Mouse (Mus musculus) heart, postnatal 14 days (tissue): ENCODE results near the gene Slc22a30. TPM values are rescaled to one million over a fixed set of nuclear protein-coding genes. Genes with fewer than 3 reads are reported as not detected.
"Not testable (repeated sequence)": the region's sequence is repeated elsewhere in the genome, so short reads cannot be mapped to it uniquely, and the experiment has no call there.

Experiments used
- DNase-seq, 2 experiments: peaks; one replicate each; pipeline ENCODE4 v3.0.0; 2021 to 2022
- intact Hi-C: fragments of 180-260 bp; cut with DNase I; formaldehyde crosslinking; loops from one replicate; pipeline ENCODE4 v1.15.1; 2025
- long read RNA-seq, 2 experiments: library from polyadenylated mRNA; stranded (forward); transcript quantifications; one replicate each; pipeline ENCODE4 v2.0.0; 2021
- total RNA-seq, 2 experiments: library from RNA; stranded (reverse); gene quantifications; 2 replicates each; pipeline ENCODE4 v1.2.3; 2021

The Slc22a30 gene
- not detected for total RNA-seq
- long read RNA-seq, experiment 1, result 0 reads
- long read RNA-seq, experiment 2, result 0 reads

- intact Hi-C loops, DNase-seq: not testable (repeated sequence)
Observed at GRCm38 (mm10) chr19:8405011-8405410, at the start of gene Slc22a30. Gene Slc22a30 (minus strand): TSS chr19:8405111.

- intact Hi-C loops, result no loop called here
- no peak for DNase-seq
Observed at GRCm38 (mm10) chr19:8448321-8448720, 43.4 kb upstream of the Slc22a30 start.

DNA sequence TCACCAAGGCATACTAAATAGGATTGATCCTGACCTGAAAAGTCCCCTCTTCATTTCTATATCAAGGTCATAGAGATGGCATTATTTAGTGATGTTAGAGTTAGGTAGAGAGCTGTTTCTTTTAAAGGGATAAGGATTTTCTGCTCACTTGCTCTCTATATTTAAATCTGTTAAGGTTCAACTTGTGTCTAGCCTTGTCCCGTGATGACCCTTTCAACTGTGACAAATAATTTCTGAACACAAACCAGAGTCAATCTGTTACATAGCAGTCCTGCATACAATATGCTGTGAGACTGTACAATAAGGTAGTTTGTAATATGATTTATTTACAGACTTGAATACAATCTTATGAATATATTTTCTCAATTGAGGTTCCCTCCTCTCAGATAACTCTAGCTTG is 42.6 kb upstream of the Slc22a30 start:
- intact Hi-C loops, result no loop called here
- no peak for DNase-seq

GRCm38 (mm10) chr19:8431051-8431662 is 26.2 kb upstream of the Slc22a30 start:
- no peak for DNase-seq
- intact Hi-C loops, result no loop called here

DNA sequence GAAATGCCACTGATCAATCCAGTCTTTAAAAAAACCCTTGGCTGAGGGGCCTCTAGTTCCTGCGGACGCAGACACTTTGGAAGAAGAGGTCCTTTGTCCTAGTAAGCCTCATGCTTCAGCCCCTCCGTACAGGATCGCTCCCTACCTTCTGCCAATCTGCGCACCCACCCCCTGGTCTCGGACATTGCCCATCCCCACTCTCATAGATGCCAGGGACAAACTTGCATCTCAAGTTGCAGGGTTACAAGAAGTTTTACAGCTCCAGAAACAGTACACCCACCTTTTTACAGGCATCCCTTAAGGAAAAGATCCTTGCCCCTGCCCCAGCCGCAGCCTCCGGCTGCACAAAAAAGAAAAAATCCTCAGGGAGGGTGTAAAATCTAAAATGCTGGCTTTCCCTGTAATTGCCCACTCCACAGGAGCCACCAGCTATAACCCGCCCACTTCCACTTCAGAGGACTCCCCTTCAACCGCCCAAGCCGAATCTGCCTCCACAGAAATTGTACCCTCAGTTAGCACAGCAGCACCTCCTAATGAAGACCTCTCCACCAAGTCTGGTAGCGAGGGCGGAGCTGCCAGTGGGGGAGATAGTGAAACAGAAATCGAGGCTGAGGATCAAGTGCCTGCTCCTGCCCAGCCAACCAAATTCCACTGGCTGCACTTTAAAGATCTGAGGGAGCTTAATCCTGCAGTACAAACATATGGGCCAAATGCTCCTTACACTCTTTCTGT is 2.5 kb upstream of the Slc22a30 start:
- intact Hi-C loops, DNase-seq: not testable (repeated sequence)

Other genes starting within 250 kb of the Slc22a30 start
- gene Slc22a29, start 186.2 kb downstream of the Slc22a30 start, total RNA-seq, result not detected
- gene Slc22a8, start 186.1 kb upstream of the Slc22a30 start, total RNA-seq, result under 1 TPM; 0.05 to 0.17 TPM
- not detected for gene Slc22a6, start 212.9 kb upstream of the Slc22a30 start, total RNA-seq